Mouse (Mus musculus) natural killer cell, adult 2 months (primary cell): Measurements from ENCODE around the gene Aars2.
A peak's percentile ranks its signal among the peaks of the same experiment; 100 is the strongest.

Source experiments
- DNase-seq, 2 experiments: peaks; one replicate each; pipeline ENCODE4 v3.0.0; 2022; ENCODE audit warnings: low spot score in 2 of 2

Gene Aars2

GRCm38 (mm10) chr17:45542129-45542528, 35.5 kb downstream of the Aars2 start:
- no peak for DNase-seq

GRCm38 (mm10) chr17:45542705-45543104, 36.1 kb downstream of the Aars2 start:
- no peak for DNase-seq

GRCm38 (mm10) chr17:45543115-45543514, 36.5 kb downstream of the Aars2 start:
- DNase-seq = no peak

GRCm38 (mm10) chr17:45544001-45544872, 37.6 kb downstream of the Aars2 start:
- peak; percentile 38 to 60 for DNase-seq

GRCm38 (mm10) chr17:45544873-45545277, 38.2 kb downstream of the Aars2 start:
- DNase-seq = no peak

GRCm38 (mm10) chr17:45545278-45545961, 38.8 kb downstream of the Aars2 start:
- peak in 1 of 2 experiments; percentile 35 for DNase-seq

- DNase-seq = no peak
These were observed 40.3 kb downstream of the Aars2 start for GRCm38 (mm10) chr17:45546941-45547340.

GRCm38 (mm10) chr17:45547461-45548190, 41.0 kb downstream of the Aars2 start:
- DNase-seq = no peak

GRCm38 (mm10) chr17:45548541-45549512, 42.2 kb downstream of the Aars2 start:
- DNase-seq = no peak

- DNase-seq = no peak
These were observed 43.1 kb downstream of the Aars2 start, which contains the start of gene Tmem151b for GRCm38 (mm10) chr17:45549617-45550181. Gene Tmem151b, minus strand, starts transcription at chr17:45549677.

GRCm38 (mm10) chr17:45550253-45550652, 43.6 kb downstream of the Aars2 start:
- no peak for DNase-seq

- DNase-seq = no peak
These were observed 44.7 kb downstream of the Aars2 start for GRCm38 (mm10) chr17:45551249-45551796.

- DNase-seq = peak; percentile 76 to 83
These were observed 45.3 kb downstream of the Aars2 start for GRCm38 (mm10) chr17:45551816-45552451.

GRCm38 (mm10) chr17:45553065-45553464, 46.4 kb downstream of the Aars2 start:
- DNase-seq = no peak

- no peak for DNase-seq
These were observed 47.8 kb downstream of the Aars2 start for GRCm38 (mm10) chr17:45554420-45554819.

GRCm38 (mm10) chr17:45555452-45556106, 48.9 kb downstream of the Aars2 start, which contains the start of gene Nfkbie:
Gene Nfkbie, plus strand, starts transcription at chr17:45555703.
- peak; percentile 100 for DNase-seq

GRCm38 (mm10) chr17:45556107-45556489, 49.5 kb downstream of the Aars2 start:
- peak; percentile 23 to 37 for DNase-seq

- DNase-seq = peak; percentile 26 to 48
These were observed 50.0 kb downstream of the Aars2 start for GRCm38 (mm10) chr17:45556514-45557245.
